Mouse (Mus musculus): ENCODE results near the gene Appl2. TPM values are rescaled to one million over a fixed set of nuclear protein-coding genes. Genes with fewer than 3 reads are reported as not detected.
"Not testable (repeated sequence)": the region's sequence is repeated elsewhere in the genome, so short reads cannot be mapped to it uniquely, and the experiment has no call there.

Appl2 gene
- 121 and 142 TPM in 2 replicates for polyA plus RNA-seq (2012; ENCODE audit: insufficient read depth, insufficient read length, missing spikeins)

DNA sequence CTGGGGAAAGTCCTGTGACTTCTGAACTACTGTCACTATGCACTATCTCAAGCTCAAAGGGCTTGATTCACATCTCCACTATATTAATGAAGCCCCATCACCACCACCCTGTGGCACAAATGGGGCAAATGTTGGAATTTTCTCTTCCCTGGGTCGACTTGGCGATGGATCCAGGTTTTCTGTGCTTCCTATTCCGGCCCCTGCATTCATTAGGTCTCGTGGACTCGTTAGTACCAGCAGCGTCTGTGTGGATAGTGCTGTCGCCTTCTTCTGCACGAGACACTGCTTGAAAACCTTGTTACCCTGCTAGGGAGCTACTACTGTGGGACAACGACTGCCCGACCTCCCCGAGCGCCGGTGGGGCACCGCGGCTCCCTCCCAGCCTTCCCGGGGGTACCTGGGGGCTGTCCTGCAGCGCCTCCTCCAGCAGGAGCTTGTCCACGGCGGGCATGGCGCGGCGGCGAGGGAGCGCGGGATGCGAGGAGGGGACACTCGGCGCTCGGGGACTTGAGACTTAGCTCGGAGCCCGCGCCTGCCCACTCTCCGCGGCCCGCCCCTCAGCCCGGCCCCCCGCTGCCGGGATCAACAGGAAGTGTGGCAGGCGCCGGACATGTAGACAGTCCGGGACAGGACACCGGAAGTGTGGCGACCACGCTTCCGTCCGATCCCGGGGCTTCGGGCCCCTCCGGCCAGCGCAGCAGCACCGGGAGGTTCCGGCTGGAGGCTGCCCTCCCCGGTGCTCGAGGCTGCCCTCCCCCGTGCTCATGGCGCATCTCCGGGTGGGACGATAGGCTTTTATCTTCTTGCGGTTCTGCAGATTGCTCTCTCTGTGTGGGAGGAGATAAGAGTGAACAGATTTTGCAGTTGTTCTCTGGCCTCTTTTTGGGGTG lies at the start of gene Appl2:
TSS of gene Appl2 (minus strand) at position 608 of the 890 bp plus-strand sequence.
- Histone ChIP-seq H3K27ac (ENCODE audit: insufficient read depth, low read depth, low read length) (peak within 1 kb of the TSS; percentile 67), H3K4me3 (ENCODE audit: insufficient read depth, low read length) (peak within 1 kb of the TSS; percentile 93), H3K4me1 (ENCODE audit: control insufficient read depth, insufficient read depth, low read length) (peaks cover 40% of the 10 kb centered on the region)
- 0 out of 2 replicates have a peak, but pooled peaks have one; percentile 8 for TF ChIP-seq POLR2A (IDR thresholded peaks at IDR 0.05; ENCODE audit: borderline replicate concordance, low read depth, low read length)
- TF ChIP-seq CTCF (IDR thresholded peaks at IDR 0.05; ENCODE audit: low read depth, low read length), result no peak

DNA sequence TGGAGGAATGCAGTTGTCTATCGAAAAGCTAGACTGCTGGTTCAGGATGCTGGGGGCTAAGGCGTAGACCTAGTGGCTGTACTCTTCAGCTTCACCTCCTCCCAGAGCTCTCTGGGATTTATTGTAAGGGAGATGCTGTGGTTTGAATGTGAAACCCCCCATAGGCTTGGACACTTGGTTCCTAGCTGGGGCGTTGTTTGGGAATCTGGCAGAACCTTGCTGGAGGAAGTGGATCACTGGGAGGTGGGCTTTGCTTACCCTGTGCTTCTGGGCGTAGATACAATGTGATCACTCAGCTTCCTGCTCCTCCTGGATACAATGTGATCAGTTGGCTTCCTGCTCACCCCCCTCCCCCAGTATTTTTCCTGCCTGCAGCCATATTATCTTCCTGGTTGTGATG lies 47.7 kb upstream of the Appl2 start:
- H3K27ac ChIP-seq (ENCODE audit: insufficient read depth, low read depth, low read length), result no peak overlapping the region

DNA sequence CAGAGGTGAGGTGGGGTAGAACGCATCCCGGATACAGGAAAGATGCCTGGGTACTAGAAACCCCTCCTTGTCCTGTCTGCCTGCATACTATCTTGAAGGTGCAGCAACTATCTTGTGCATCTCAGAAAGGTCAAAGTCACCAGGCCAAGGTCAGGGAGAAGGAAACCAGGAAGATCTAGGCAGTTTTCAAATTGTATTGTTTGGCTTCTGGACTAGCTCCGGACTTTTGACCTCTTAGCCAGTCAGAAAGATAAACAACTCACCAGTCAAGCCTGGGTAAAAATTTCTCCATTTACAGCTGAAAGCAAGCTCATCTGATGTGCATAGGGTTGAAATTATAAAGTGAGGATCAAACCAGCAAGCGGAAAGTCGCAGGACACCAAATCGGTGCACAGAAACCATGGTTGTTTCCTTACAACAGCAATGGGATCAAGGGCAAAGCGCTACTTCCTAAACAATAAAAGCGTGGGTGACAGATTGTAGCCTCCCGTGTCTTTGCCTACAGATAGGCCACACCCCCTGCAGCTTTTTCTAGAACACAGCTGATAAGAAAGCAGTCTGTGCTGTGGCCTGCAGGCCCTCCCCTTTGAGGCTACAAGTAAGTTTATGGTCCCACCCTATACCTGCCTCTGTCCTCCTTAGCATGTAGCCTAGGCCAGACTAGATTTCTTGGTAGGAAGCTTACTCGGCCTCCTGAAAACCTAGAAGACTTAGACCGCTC lies 43.8 kb upstream of the Appl2 start:
- H3K27ac ChIP-seq (ENCODE audit: insufficient read depth, low read depth, low read length), result no peak overlapping the region
- TF ChIP-seq POLR2A (IDR thresholded peaks at IDR 0.05; ENCODE audit: borderline replicate concordance, low read depth, low read length) (no peak), CTCF (IDR thresholded peaks at IDR 0.05; ENCODE audit: low read depth, low read length) (no peak)
- H3K4me1 ChIP-seq (ENCODE audit: control insufficient read depth, insufficient read depth, low read length), result no peaks in the 10 kb centered on the region
- no peak overlapping the region for H3K4me3 ChIP-seq (ENCODE audit: insufficient read depth, low read length)

More for the DNA sequence above, 47.7 kb upstream of the Appl2 start:
- no peaks in the 10 kb centered on the region for H3K4me1 ChIP-seq (ENCODE audit: control insufficient read depth, insufficient read depth, low read length)
- no peak overlapping the region for H3K4me3 ChIP-seq (ENCODE audit: insufficient read depth, low read length)
- TF ChIP-seq CTCF (IDR thresholded peaks at IDR 0.05; ENCODE audit: low read depth, low read length), result no peak
- no peak for TF ChIP-seq POLR2A (IDR thresholded peaks at IDR 0.05; ENCODE audit: borderline replicate concordance, low read depth, low read length)

DNA sequence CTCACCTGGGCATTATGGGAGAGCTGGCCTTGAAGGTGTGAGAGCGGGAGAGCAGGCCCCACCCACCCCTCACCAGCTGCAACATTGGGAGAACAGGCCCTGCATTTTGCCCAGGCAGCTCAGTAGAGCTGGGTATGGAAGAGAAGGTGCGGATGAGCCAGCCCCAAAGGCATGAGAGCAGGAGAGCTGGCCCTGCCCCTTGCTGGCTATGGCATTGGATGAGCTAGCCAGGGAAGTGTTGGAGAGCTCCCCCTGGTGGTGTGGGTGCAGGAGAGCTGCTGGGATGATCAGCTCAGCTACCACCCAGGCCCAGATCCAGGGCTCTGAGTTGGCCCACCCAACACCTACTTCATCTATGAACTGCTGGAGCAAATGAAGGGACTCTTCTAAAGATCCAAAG lies 39.7 kb upstream of the Appl2 start:
- no peak overlapping the region for H3K4me3 ChIP-seq (ENCODE audit: insufficient read depth, low read length)
- H3K4me1 ChIP-seq (ENCODE audit: control insufficient read depth, insufficient read depth, low read length), result no peaks in the 10 kb centered on the region
- no peak overlapping the region for H3K27ac ChIP-seq (ENCODE audit: insufficient read depth, low read depth, low read length)
- TF ChIP-seq CTCF (IDR thresholded peaks at IDR 0.05; ENCODE audit: low read depth, low read length) (peak; percentile 18; the same call in 1 of the 2 replicates), POLR2A (IDR thresholded peaks at IDR 0.05; ENCODE audit: borderline replicate concordance, low read depth, low read length) (no peak)

DNA sequence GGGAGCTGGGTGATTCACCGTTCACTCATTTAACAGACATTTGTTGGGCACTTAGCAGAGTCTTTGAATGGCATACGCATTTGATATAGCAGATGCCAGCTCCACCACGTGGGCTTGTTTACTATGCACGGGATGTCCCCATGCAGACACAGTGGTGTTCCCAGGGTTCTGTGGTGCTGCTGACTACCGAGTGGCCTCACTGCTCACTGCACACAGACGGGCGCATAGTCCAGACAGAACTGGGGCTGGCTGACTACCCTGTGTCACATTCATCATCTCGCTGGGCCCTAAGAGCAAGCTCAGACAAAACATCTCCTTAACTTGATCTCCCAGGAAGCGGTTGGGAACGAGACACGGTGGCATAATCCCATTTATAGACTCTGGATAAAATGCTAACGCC lies 32.8 kb upstream of the Appl2 start:
- no peaks in the 10 kb centered on the region for H3K4me1 ChIP-seq (ENCODE audit: control insufficient read depth, insufficient read depth, low read length)
- TF ChIP-seq CTCF (IDR thresholded peaks at IDR 0.05; ENCODE audit: low read depth, low read length) (no peak), POLR2A (IDR thresholded peaks at IDR 0.05; ENCODE audit: borderline replicate concordance, low read depth, low read length) (no peak)
- H3K4me3 ChIP-seq (ENCODE audit: insufficient read depth, low read length), result no peak overlapping the region
- H3K27ac ChIP-seq (ENCODE audit: insufficient read depth, low read depth, low read length), result no peak overlapping the region

DNA sequence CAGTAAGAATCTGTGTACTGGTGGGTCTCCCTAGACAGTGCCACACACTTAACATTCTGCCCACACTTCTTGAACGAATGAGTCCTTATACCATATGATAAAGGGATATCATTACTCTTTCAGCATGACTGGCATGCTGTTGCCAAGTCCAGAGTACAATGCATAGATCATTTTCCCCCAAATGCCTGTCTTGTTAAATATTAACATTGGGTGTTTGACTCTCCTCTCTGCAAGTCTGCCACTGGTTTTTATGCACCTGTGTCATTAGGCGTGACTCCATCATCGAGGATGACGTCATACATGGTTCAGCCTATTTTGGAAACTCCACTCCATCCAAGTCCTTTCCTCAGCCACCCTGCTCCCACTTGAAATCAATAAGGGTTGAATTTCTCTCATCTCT lies 18.0 kb upstream of the Appl2 start:
- TF ChIP-seq POLR2A (IDR thresholded peaks at IDR 0.05; ENCODE audit: borderline replicate concordance, low read depth, low read length) (no peak), CTCF (IDR thresholded peaks at IDR 0.05; ENCODE audit: low read depth, low read length) (no peak)
- Histone ChIP-seq H3K27ac (ENCODE audit: insufficient read depth, low read depth, low read length) (no peak overlapping the region), H3K4me1 (ENCODE audit: control insufficient read depth, insufficient read depth, low read length) (no peaks in the 10 kb centered on the region), H3K4me3 (ENCODE audit: insufficient read depth, low read length) (no peak overlapping the region)

DNA sequence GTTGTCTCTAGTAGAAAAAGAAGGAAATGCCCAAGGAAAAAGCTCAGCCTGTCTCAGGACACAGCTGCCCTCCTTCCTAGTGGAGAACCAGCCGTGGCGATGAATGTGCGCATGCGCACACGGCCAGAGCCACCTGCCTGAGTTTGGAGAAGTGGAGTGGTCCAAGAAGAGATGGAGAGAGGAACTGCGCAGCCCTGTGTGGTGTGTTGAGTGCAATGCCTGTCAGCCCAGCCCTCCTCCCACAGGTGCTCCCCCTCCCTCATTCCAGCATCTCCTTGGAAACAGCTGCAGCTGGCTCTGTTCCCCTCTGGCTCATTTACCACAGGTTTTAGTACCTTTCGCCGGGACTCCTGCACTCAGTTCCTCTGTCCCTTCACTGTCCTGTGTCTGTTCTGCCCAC lies 13.4 kb upstream of the Appl2 start:
- TF ChIP-seq CTCF (IDR thresholded peaks at IDR 0.05; ENCODE audit: low read depth, low read length), result no peak
- no peak for TF ChIP-seq POLR2A (IDR thresholded peaks at IDR 0.05; ENCODE audit: borderline replicate concordance, low read depth, low read length)
- Histone ChIP-seq H3K27ac (ENCODE audit: insufficient read depth, low read depth, low read length) (no peak overlapping the region), H3K4me1 (ENCODE audit: control insufficient read depth, insufficient read depth, low read length) (no peaks in the 10 kb centered on the region), H3K4me3 (ENCODE audit: insufficient read depth, low read length) (no peak overlapping the region)

DNA sequence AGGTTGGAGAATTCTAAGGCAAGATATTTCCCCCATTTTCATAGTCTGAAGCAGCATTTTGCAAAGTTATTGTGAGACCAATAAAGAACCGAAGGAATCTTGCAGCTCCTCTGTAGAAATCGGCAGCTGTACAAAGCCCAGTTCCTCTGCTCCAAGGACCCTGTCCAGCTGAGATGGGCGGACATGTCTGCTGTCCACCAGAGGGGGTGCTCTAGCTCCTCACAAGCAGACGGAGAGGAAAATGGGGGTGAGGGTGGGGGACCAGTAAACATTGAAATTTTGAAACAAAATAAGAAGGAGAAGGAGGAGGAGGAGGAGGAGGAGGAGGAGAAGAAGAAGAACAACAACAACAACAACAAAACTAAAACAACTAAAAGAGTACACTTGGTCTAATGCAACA lies 12.1 kb upstream of the Appl2 start:
- Histone ChIP-seq H3K4me3 (ENCODE audit: insufficient read depth, low read length) (no peak overlapping the region), H3K4me1 (ENCODE audit: control insufficient read depth, insufficient read depth, low read length) (no peaks in the 10 kb centered on the region), H3K27ac (ENCODE audit: insufficient read depth, low read depth, low read length) (no peak overlapping the region)
- TF ChIP-seq POLR2A (IDR thresholded peaks at IDR 0.05; ENCODE audit: borderline replicate concordance, low read depth, low read length) (no peak), CTCF (IDR thresholded peaks at IDR 0.05; ENCODE audit: low read depth, low read length) (no peak)

DNA sequence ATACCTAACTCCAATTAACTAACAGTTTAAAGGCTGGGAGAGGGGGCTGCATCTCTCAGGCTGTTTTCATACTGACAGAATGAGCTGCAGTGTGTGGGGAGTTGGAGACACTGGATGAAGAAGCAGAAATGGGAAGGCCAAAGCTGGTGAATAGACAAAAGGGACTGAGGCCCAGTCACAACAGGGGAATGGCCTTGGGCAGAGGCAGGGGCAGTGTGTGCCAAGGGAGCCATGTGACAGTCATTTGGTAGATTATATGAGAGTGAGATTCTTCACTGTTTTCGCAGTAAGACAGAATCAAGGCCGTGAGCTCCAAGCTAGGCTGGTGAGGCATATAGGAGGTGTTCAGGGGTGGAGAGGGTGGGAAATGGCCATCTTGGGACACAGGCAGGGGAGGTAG lies 6.1 kb upstream of the Appl2 start:
- H3K4me1 ChIP-seq (ENCODE audit: control insufficient read depth, insufficient read depth, low read length), result no peaks in the 10 kb centered on the region

DNA sequence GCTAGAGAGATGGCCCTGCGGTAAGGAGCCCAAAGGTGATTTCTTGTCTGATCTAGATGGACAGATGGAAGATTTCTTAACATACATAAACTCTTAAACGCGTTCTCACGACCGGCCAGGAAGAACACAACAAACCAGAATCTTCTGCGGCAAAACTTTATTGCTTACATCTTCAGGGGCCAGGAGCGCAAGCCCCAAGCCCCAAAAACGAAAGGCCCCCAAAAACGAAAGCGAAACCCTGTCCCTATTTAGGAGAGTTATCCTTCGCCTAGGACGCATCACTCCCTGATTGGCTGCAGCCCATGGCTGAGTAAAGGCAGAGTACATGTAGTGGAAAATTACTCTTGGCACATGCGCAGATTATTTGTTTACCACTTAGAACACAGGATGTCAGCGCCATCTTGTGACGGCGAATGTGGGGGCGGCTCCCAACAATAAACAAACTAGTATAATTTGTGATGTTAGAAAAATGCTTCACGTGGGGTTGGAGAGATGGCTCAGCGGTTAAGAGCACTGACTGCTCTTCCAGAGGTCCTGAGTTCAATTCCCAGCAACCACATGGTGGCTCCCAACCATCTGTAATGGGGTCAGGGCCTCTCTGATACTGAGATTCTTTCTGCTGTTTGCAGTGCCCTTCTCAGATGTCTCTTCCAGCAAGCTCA lies 3.8 kb upstream of the Appl2 start:
- H3K27ac ChIP-seq (ENCODE audit: insufficient read depth, low read depth, low read length); H3K4me3 ChIP-seq (ENCODE audit: insufficient read depth, low read length); H3K4me1 ChIP-seq (ENCODE audit: control insufficient read depth, insufficient read depth, low read length): not testable (repeated sequence)

More for the DNA sequence above, 6.1 kb upstream of the Appl2 start:
- TF ChIP-seq POLR2A (IDR thresholded peaks at IDR 0.05; ENCODE audit: borderline replicate concordance, low read depth, low read length), result no peak
- TF ChIP-seq CTCF (IDR thresholded peaks at IDR 0.05; ENCODE audit: low read depth, low read length), result no peak
- no peak overlapping the region for H3K27ac ChIP-seq (ENCODE audit: insufficient read depth, low read depth, low read length)
- no peak overlapping the region for H3K4me3 ChIP-seq (ENCODE audit: insufficient read depth, low read length)
